Mouse (Mus musculus): ENCODE measurements at regions not wholly inside any gene's neighbourhood (a gene's known extent, or its start where the extent isn't known, plus 50 kb on each side); places are given as distances from the start of the nearest gene placed in this dataset.

DNA sequence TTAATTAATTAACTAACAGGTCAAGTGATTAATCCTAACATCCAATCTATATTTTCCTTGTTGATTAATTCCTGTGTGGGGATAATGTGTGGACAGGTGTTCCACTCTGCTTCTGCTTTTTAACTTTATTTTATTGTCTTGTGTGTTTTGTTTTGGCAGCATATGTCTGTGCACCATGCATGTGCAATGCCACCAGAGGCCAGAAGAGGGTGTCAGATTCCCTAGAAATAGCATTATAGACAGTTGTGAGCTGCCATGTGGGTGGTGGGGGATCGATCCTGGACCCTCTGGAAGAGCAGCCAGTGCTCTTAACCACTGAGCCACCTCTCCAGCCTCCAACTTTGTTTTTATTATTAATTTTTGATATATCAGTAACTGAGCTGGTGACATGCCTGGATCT, 65.6 kb downstream of the En1 start:
- no peak for DNase-seq (ENCODE audit: extremely low spot score in 1 of 2, low spot score in 1 of 2)

DNA sequence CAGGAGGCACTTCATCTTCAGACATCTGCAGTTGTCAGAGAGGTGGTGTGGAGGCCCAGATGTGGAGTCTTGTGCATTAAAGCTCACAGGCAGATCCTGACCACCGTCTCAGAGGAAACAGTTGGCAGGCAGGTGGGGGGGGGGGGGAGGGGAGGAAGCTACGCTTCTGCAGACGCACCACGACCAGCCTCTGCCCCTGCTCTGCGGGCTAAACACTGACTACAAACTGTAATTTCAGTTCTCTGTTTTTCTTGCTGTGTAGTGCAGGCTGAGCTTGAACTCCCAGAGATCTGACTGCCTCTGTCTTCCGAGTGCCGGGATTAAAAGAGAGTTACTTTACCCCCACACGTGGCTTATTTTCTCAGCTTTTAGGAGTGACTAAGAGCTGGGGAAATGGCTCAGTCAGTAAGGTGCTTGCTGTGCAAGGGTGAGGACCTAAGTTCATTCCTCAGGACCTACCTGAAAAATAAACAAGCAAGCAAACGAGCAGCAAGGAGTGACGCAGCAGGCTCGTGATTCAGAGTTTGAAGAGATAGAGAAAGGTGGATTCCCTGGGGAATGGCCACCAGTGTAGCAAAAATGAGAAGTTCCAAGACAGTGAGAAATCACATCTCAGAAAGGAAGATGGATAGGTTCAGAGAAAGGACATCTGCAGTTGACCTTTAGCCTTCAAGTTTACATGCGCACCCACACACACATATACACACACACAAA, 81.5 kb downstream of the En1 start:
- no peak for DNase-seq (ENCODE audit: extremely low spot score in 1 of 2, low spot score in 1 of 2)

DNA sequence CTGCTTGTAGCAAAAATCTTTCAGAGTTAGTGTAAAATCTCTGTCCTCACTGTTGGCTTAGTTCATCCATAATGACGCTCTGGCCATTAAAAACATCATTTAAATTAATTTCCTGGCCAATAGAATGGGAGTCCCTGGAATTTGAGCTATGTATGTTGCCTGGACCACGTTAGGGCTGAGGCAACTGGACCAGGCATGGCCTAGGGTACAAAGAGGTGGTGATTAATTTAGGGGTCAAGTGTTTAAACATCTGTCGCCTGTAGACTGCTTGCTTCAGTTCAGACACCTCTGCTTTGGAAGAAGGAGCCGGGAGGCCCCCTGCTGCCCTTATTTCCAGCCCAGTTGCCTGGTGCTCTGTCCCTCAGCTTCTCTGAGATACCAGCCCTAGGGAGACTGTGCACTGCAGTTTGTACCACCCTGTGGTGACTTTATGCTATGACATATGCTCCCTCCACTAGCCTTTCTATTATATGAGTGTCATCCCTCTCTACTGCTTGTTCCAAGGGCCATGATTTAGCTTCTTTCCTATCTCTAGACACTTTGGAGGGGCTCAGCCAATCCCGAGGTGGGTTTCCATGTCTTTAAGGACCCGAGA, 83.5 kb downstream of the En1 start:
- DNase-seq (ENCODE audit: extremely low spot score in 1 of 2, low spot score in 1 of 2), result no peak

DNA sequence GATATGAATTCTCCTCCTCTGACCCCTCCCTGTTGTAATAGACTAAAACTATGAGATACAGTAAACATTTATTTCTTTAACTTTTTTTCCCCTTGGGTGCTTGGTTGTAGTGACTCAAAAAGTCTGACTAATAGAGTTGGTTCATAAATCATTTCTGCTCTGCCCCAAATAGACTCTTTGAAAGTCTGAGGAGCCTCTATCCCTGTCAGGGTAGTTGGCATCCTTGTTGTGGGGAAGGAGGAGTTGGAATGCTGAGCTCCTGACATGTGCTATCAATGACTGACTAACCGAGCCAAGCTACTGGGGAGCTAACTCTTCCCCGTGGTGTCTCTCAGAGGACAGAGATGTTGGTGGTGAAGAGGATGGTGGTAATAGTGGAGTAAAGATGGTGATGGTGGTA, 89.4 kb downstream of the En1 start:
- no peak for DNase-seq (ENCODE audit: extremely low spot score in 1 of 2, low spot score in 1 of 2)

DNA sequence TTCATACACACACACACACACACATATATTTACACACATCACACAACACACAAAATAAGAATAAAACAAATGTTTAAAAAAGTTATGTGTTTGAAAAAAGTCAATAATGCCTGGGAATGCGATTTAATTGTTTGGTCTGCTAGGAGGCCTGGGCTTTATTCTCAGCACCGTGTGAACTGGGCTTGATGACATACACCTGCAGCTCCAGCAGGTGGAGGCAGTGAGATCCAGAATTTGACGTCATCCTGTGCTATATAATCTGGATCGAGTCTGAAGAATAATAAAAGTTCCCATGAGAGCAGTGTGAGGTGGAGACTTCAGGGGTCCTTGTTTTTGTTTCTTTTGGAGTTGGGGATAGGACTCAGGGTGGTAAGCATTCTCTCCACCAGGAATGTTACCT, 96.0 kb downstream of the En1 start:
- no peak for DNase-seq (ENCODE audit: extremely low spot score in 1 of 2, low spot score in 1 of 2)

DNA sequence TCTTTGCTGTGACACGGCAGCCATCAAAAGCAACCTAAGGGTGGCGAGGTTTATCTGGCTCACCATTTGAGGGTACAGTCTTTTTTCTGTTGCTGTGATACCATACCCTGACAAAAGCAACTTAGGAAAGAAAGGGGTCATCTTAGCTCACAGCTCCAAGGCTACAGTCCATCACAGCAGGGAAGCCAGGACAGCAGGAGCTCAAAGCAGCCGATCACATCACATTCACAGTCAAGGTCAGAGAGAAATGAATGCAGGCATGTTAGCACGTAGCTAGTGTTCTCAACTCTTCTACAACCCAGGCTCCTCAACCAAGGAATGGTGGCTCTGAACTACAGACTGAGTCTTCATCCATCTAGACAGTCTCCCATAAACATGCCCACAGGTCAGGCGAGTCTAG, 102.0 kb downstream of the En1 start:
- no peak for DNase-seq (ENCODE audit: extremely low spot score in 1 of 2, low spot score in 1 of 2)

DNA sequence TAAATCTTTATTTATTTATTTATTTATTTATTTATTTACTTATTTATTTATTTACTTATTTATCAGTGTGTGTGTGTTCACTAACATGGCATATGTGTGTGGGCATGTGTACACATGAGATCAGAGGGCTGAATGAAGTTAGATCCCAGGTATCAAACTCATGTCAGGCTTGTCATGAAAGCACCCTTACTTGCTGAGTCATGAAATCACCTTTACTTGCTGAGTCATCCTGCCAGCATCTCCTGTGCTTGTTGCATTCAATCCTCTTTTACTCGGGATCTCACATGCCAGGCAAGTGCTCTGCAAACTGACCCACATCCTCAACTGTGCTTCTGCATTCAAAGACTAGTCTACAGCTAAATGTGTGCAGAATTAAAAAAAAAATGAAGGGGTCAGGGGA, 103.8 kb downstream of the En1 start:
- DNase-seq (ENCODE audit: extremely low spot score in 1 of 2, low spot score in 1 of 2), result no peak

DNA sequence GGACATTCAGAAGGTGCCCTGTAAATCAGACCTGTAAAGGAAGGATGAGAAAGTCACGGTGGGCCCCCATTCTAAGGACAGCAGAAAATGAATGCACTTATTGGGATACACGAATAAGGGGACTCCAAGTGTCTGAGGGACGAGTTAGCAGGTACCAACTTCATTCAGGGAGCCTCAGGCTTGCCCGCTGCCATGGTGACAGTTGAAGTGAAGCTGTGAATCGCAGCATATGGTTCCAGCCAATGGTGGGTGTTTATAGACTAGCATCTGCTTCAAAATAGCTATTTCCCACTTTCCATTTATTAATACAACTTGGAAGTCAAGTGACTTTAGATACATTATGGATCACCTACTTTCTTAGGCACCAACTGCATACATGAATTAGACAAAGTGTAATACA, 106.3 kb downstream of the En1 start:
- peak; percentile 9 to 37 for DNase-seq (ENCODE audit: extremely low spot score in 1 of 2, low spot score in 1 of 2)

DNA sequence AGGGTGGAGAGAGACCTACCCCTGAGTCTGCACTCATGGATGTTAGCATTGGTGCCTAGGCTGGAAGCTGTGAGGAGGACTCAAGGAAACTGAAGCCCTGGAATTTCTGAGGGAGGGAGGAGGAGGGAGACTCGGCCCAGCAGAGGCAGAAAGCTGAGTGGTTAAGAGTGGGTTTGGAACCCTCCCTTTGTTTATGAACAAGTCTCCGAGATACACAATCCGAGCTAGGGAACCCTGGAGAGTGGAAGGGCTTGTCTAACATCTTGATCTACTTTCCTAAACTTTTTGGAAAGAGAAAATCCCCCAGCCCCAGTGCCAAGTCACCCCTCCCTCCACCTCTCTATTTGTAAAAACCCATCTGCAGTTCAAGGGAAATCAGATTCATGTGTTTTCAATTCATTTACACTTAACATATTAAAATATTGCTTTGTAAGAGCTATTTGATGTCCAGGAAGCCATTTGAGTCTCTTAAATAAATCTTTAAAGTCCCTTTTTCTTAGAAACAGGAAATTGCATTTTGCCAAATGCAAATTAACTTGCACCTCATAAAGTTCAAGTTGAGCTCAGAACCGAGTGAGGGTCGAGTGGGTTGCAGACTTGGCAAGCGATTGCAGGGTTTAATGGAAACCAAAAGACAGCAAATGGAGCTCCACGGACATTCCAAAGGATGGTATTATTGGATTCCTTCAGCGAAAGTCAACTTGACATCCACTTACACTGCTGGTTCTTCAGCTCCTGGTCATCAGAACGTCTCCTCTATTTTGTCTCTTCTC, 113.1 kb downstream of the En1 start:
- DNase-seq (ENCODE audit: extremely low spot score in 1 of 2, low spot score in 1 of 2), result no peak

DNA sequence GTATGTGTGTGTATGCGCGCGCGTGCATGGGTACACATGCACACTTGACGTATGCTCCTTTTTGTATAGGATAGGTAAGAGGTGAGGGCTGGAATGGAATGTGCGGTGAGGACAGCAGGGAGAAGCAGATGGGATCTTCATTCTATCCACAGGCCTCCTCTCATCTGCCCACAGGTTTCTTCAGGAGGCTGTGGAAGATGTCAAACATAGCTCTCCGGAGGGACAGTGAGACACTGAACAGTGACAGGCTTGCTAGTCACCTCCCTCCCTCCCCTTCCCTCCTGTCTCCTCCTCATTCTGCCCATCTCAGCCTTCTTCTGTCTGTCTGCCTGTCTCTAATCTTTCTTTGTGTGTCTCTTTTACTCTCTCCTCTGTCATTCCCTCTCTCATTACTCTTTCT, 124.6 kb downstream of the En1 start:
- DNase-seq (ENCODE audit: extremely low spot score in 1 of 2, low spot score in 1 of 2), result peak; percentile 6 to 17

DNA sequence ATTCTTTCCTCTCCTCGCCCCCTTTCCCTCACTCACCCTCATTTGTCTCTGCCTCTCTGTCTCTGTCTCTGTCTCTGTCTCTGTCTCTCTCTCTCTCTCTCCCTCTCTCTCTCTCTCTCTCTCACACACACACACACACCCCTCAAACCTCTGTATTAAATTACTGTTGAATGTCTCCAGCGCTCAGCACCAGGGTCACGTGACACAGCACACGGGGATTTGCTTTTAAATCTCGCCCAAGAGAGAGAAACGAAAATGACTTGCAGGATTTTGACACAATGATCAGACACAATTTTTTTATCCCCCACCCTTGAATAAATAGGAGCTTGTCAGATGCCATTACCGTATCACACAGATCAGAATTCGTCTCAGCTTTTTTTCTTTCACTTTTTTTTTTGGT, 125.2 kb downstream of the En1 start:
- DNase-seq (ENCODE audit: extremely low spot score in 1 of 2, low spot score in 1 of 2), result no peak

DNA sequence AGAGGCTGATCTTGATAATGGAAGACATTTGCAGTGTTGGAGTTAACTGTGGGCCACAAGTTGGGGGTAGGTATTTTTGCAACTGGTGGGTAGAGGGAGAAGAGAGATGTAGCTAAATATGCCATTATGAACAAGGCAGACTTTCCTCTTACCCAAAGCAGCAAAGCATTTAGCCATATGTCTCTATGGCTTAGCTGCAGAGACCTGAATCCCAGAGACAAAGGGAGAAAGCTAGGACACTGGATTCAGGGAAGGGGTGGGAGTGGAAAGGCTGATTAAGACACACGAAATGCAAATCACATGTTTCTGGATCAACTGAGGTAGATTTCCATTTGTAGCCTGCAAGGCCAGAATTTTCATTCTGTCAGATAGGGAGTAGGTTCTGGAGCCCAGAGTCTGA, 129.8 kb downstream of the En1 start:
- no peak for DNase-seq (ENCODE audit: extremely low spot score in 1 of 2, low spot score in 1 of 2)

DNA sequence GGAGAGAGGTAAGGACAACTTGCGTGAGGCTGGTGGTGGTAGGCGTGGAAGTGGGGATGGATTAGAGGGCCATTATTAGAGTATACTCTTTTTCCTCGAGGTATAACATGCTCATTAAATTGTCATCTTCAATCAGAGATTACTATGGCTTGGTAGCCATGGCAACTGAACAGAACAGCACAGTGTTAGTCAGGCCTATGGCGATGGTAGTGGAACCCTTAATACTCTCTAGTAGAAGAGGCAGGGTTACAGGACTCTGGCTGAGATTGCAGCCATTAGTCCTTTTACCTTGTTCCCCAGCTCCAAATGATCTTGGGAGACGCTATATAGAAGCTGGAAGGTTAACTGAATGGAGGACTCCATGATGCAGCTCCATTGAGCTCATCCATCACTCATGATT, 131.5 kb downstream of the En1 start:
- DNase-seq (ENCODE audit: extremely low spot score in 1 of 2, low spot score in 1 of 2), result no peak

DNA sequence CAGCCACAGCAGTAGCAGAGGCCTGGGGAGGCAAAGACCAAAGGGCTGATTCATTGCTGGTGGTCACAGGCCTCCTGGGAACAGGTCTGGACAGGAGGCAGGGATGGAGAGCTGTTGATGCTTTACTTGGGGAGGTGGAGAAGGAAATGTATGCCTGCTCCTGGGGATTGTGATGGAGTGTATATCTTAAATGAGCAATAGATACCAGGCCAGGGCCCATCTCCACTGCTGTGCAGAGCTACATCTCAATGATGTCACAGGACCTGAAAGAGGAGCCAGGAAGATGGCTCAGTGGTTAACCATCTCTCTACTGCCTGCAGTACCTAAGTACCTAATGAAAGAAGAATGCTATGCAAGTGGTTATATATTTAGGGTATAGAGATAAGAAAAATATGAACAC, 132.6 kb downstream of the En1 start:
- no peak for DNase-seq (ENCODE audit: extremely low spot score in 1 of 2, low spot score in 1 of 2)

DNA sequence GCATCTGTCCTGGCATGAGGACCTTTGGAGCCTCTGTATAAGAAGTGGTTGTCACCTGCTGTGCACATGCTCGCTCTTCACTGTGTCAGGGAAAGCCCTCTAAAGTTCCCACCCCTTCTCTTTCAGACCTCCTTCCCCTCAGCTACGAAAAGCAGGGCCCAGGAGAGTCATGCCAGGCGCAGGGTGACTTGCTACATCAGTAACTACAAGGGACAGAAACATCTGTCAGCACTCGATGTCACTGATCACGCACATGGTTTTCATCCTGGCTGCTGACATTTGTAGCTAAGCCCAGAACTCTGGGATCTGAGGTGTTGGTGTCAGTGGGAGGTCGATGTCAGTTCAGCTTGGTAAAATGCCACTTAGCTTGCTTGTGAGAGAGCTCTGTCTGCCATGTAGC, 137.3 kb downstream of the En1 start:
- no peak for DNase-seq (ENCODE audit: extremely low spot score in 1 of 2, low spot score in 1 of 2)

DNA sequence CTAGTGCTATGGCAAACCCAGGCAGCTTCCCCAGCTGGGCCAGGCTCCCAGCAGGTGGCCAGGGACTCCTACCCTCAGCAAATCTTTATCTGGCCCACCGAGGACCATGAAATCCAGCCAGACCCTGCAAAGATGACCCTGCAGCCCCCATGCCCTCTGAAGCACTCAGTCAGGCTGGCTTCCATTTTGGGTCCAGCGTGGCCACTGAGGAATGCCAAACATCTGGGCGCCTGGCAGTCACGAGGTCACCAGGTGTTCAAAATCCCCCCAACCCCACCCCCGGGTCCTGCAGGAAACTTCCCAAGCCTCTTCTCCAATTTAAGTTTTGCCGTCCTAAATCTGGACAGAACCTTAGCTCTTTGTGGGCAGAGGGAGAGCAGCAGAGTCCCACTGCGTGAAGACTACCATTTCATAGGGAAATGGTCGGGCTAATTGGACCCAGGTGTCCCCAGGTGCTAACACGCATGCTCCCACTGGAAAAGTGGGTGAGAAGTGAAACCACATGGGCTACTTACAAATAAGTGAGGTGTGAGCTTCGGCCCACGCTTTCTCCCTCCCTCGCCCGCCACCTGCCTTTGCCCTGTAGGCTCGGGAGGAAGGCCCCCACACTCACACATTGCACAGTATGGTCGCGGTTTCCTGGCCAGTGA, 139.0 kb downstream of the En1 start:
- DNase-seq (ENCODE audit: extremely low spot score in 1 of 2, low spot score in 1 of 2), result no peak

DNA sequence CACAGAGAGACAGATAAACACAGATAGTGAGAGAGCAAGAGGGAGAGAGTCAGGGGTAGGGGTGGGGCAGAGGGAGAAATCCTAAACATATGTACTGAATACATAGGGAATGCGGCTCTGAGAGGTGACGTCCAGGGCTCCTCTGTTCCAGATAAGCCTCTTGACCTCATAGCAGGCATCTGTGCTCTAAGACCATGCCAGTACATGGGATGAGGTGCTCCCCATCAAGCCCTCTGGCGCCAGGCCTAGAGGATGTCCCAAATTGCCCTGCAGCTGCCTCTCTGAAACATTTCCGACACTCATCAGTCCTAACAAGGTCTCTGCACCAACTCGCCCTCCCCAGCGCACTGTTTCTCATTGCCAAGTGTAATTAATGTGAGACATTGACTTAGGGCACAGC, 146.7 kb downstream of the En1 start:
- no peak for DNase-seq (ENCODE audit: extremely low spot score in 1 of 2, low spot score in 1 of 2)

DNA sequence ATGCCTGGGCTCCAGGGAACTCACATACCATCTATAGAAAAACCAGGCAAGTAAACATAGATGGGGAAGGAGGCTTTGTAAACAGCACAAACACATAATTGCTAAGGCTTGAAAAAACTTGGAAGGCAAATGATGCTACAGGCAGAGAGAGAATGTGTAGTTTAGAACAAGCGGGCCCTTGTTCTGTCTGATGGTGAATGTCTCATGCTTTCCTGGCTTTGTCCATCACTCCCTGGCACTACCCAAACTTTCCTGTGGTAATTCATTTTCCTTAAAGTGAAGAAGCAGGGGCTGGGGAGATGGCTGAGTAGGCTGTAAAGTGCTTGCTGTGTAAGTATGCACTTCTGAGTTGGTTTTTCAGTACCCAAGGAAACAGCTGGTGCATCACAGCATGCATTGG, 151.2 kb downstream of the En1 start:
- no peak for DNase-seq (ENCODE audit: extremely low spot score in 1 of 2, low spot score in 1 of 2)

DNA sequence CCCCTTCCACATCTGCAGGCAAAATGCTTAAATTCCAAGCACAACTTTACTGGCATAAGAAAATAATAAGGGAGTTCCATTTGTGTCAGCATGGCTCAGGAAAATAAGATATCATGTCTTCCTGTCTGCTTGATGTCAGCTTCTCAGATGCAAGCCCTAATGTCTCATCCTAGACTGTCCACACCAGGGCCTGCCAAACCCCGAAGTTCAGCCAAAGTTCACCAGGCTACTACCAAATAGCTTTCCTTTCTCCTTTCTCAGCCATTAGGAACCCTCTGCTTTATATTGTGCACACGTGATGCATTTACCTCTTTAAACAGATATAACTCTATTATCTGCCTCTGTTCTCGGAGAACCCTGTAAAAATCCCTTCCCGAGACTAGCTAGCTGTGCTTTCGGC, 152.1 kb downstream of the En1 start:
- DNase-seq (ENCODE audit: extremely low spot score in 1 of 2, low spot score in 1 of 2), result no peak

DNA sequence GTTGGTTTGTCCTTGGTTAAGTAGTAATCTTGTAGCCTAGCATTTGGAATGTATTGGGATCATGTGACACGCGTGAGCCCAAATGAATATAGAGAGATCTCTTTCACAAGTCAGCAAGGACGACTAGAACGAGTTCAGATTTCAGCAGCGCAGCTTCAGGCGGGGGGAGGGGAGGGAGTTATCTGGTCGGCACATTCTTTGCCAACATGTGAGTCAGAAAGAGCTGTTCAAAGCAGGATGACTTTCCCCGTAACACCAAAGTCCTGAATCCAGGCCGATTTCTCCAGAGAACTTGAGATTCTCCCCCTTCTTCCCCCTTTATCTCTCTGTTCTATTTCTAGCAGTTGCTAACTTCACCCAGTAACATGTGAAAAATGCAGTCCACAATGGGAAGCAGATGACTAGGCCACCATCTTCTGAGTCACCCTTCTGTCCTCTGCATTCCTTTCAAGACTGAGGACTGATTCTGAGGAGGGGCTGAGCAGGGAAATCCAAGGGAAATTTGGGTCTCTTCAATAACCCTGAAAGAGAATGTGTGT, 155.1 kb downstream of the En1 start:
- peak in 1 of 2 experiments; percentile 49 for DNase-seq (ENCODE audit: extremely low spot score in 1 of 2, low spot score in 1 of 2)

DNA sequence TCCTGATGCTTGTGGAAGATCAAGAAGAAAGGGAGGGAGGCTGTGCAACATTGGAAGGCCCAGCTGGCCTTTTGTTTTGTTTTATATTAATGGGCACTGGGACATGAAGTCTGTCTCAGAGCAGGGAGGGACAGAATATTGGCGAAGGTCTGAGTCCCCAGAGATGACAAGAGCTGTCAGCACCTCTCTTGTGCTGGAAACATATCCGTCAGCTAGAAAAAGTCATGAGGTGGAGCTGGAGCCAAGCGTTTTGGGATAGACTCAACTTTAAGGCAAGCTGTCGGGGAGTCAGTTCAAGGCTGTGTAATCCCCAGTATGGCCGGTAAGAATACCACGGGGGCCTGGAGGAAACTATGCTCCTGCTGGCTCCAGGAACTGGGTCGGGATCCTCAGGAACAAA, 156.0 kb downstream of the En1 start:
- no peak for DNase-seq (ENCODE audit: extremely low spot score in 1 of 2, low spot score in 1 of 2)

Measured in frontal cortex, adult 2 months (tissue).